12 mouse cellular contexts compared by ENCODE assay signal in the genomic region with DNA sequence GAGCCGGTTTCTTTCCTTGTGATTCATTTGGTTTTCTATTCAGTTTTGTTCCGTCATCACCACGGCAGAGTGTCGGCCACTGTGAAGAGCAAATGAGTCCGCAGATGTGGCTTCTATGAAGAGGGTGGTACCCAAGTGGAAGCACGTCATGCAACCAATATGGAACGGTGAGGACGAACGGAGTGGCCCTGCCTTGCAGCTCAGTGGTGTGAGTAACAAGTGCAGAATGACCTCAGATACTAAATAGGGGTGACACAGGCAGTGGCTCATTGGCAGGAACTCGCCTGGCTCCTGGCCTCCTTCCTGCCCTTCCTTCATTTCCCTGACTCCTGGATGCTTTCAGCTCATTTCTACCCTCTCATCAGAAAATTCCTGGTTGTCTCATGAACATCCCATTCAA.
"Had no signal": no experiment of that assay in that cellular context is flagged by ENCODE, and none has a peak within 500 bp of the region (broad histone marks: within the 10 kb centered on the region; RNA-seq: fewer than 3 reads in every experiment).

No protein-coding gene starts in this region.

- DNase-seq: kidney, adult 8-10 months; layer of hippocampus, adult 9-11 months; layer of hippocampus, postnatal 36 days; thymus, postnatal 4 days had no signal

- H3K4me2 ChIP-seq: limb, embryonic 15.5 days; lung, embryonic 15.5 days; midbrain, embryonic 15.5 days; neural tube, embryonic 12.5 days had no signal

- H3K9ac ChIP-seq: limb, embryonic 15.5 days; liver, embryonic 14.5 days; lung, embryonic 15.5 days; midbrain, embryonic 15.5 days; neural tube, embryonic 12.5 days had no signal

- ATAC-seq: midbrain, embryonic 15.5 days had no signal

- H3K4me1 ChIP-seq: limb, embryonic 15.5 days; midbrain, embryonic 15.5 days; neural tube, embryonic 12.5 days had no signal

- H3K9me3 ChIP-seq: limb, embryonic 15.5 days; lung, embryonic 15.5 days; midbrain, embryonic 15.5 days; neural tube, embryonic 12.5 days had no signal

- H3K27ac ChIP-seq: kidney, postnatal 0 days; limb, embryonic 15.5 days; liver, embryonic 14.5 days; lung, embryonic 15.5 days; midbrain, embryonic 10.5 days; midbrain, embryonic 15.5 days; neural tube, embryonic 12.5 days; stomach, postnatal 0 days had no signal

- H3K27me3 ChIP-seq: limb, embryonic 15.5 days; lung, embryonic 15.5 days; midbrain, embryonic 15.5 days; neural tube, embryonic 12.5 days had no signal

- H3K36me3 ChIP-seq: limb, embryonic 15.5 days; lung, embryonic 15.5 days; midbrain, embryonic 10.5 days; midbrain, embryonic 15.5 days; neural tube, embryonic 12.5 days had no signal

- H3K4me3 ChIP-seq: limb, embryonic 15.5 days; lung, embryonic 15.5 days; midbrain, embryonic 10.5 days; midbrain, embryonic 15.5 days; neural tube, embryonic 12.5 days had no signal
